Mouse (Mus musculus) small intestine, adult 2 months (tissue): ENCODE measurements around the gene Mapkbp1.

Experiments used
- CTCF ChIP-seq: fragments of 200-500 bp; IDR thresholded peaks from 2 replicates; pipeline ENCODE4 v1.5.1; 2012; ENCODE audit warnings: low read depth, mild to moderate bottlenecking, control low read depth, inconsistent platforms, low read length, moderate library complexity, mixed read lengths; ENCODE audit not compliant: insufficient replicate concordance, insufficient read length; ENCODE audit errors: extremely low read depth
- POLR2A ChIP-seq: fragments of 200-500 bp; IDR thresholded peaks from 2 replicates; pipeline ENCODE4 v1.6.1; 2012; ENCODE audit warnings: low read depth, mild to moderate bottlenecking, control low read depth, inconsistent platforms, low read length, moderate library complexity

- no peak for TF ChIP-seq CTCF
- no peak for TF ChIP-seq POLR2A
These were observed 24.9 kb downstream of the Mapkbp1 start for GRCm38 (mm10) chr2:119997354-119997753.
